Mouse (Mus musculus) gastrocnemius, adult 8-10 months (tissue): Measurements from ENCODE around the gene Bbox1. TPM values are rescaled to one million over a fixed set of nuclear protein-coding genes. Genes with fewer than 3 reads are reported as not detected.
A peak's percentile ranks its signal among the peaks of the same experiment; 100 is the strongest.

Experiments used
- DNase-seq, 2 experiments: peaks; one replicate each; pipeline ENCODE4 v3.0.0; 2022; ENCODE audit warnings: low spot score in 2 of 2
- total RNA-seq, 4 experiments: library from RNA; stranded (reverse); gene quantifications; 2 replicates each; pipeline ENCODE4 v1.2.4; 2022

Bbox1 gene
- total RNA-seq = under 1 TPM in 3 of 4 experiments, not detected in 1; 0.07 to 0.65 (median 0.62) TPM

- peak; percentile 2 to 20 for DNase-seq
These were observed at the start of gene Bbox1 for GRCm38 (mm10) chr2:110314509-110315155. Bbox1 (minus strand) TSS chr2:110314560.

GRCm38 (mm10) chr2:110363855-110364254 is 49.5 kb upstream of the Bbox1 start:
- no peak for DNase-seq

GRCm38 (mm10) chr2:110362432-110363283 is 48.3 kb upstream of the Bbox1 start, which contains the start of gene Fibin:
Fibin (minus strand) TSS chr2:110363183.
- DNase-seq = peak; percentile 35 to 54

GRCm38 (mm10) chr2:110353302-110353970 is 39.1 kb upstream of the Bbox1 start:
- no peak for DNase-seq

- DNase-seq = no peak
These were observed 37.5 kb upstream of the Bbox1 start for GRCm38 (mm10) chr2:110351843-110352251.

- no peak for DNase-seq
These were observed 37.0 kb upstream of the Bbox1 start for GRCm38 (mm10) chr2:110351406-110351805.

- DNase-seq = no peak
These were observed 14.6 kb upstream of the Bbox1 start for GRCm38 (mm10) chr2:110328953-110329352.

- no peak for DNase-seq
These were observed 5.6 kb upstream of the Bbox1 start for GRCm38 (mm10) chr2:110319949-110320348.

- no peak for DNase-seq
These were observed 4.9 kb upstream of the Bbox1 start for GRCm38 (mm10) chr2:110319266-110319665.

- DNase-seq = no peak
These were observed 4.4 kb upstream of the Bbox1 start for GRCm38 (mm10) chr2:110318719-110319118.

- no peak for DNase-seq
These were observed 1.9 kb upstream of the Bbox1 start for GRCm38 (mm10) chr2:110316116-110316883.

GRCm38 (mm10) chr2:110314074-110314473 is 286 bp downstream of the Bbox1 start:
- DNase-seq = no peak

- no peak for DNase-seq
These were observed 995 bp downstream of the Bbox1 start for GRCm38 (mm10) chr2:110313305-110313824.

GRCm38 (mm10) chr2:110305358-110306283 is 8.7 kb downstream of the Bbox1 start:
- no peak for DNase-seq

GRCm38 (mm10) chr2:110302261-110302660 is 12.1 kb downstream of the Bbox1 start:
- no peak for DNase-seq

- DNase-seq = no peak
These were observed 13.0 kb downstream of the Bbox1 start for GRCm38 (mm10) chr2:110301314-110301713.

- no peak for DNase-seq
These were observed 19.4 kb downstream of the Bbox1 start for GRCm38 (mm10) chr2:110294927-110295326.

- DNase-seq = no peak
These were observed 26.4 kb downstream of the Bbox1 start for GRCm38 (mm10) chr2:110287959-110288358.

- DNase-seq = no peak
These were observed 28.4 kb downstream of the Bbox1 start for GRCm38 (mm10) chr2:110285829-110286504.
